Mouse (Mus musculus): Measurements from ENCODE around the gene Gm527. TPM values are rescaled to one million over a fixed set of nuclear protein-coding genes. Genes with fewer than 3 reads are reported as not detected.

The Gm527 gene
- polyA plus RNA-seq, 1 experiment from 2014 or later = 0.48 TPM

DNA sequence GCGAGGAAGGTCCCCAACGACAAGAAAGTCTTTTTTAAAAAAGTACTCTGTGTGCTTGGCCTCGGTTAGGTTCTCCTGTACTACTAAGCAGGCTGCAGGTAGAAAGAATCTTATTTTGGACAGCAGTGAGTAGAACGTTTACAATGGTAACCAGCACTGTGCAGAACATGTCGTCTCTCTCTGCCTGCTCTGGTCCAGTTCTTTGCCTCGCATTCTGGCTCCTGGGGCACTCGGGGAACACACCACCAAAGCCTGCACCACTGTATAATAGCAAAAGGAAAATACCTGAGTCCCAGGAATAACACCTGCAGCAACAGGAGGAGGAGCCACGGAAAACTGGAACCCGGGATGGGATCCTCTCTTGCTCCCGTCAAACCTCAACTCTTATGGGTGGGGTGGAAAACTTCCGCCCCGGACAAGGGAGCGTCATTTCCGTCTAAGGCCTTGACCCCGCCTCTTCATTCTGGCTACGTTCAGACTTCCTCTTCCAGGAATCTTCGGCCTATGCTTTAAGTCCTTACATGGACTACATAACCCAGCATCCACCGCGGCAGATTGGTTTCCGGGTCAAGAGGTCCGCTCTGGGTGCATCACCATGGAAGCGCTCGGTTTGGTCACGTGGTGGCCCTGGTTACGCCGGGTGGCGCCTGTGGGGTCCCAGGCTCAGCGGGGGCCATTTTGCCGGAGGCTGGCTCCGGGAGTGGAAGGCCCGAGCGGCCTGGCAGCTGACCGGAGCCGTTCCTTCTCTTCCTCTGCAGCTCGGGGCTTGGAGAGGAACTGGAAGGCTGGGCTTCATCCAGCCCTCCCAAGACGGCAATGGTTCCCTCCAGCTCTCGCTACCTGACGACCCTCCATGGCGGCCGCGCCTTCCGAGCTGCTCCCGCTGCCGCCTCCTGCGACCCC is 47.7 kb downstream of the Gm527 start, which contains the start of the genes Klhl28 and Togaram1:
Klhl28 (minus strand) TSS at position 411 of the 903 bp plus-strand sequence.
Togaram1 (plus strand) TSS at position 681 of the 903 bp plus-strand sequence.
- under 1% methylated on average over 45 of the region's 45 CpGs for WGBS
- peak; percentile 99 for ATAC-seq
- no peaks in the 10 kb centered on the region for H3K36me3 ChIP-seq (ENCODE audit: control insufficient read depth, insufficient read depth, low read length)

GRCm38 (mm10) chr12:64966101-64966631 is 48.5 kb downstream of the Gm527 start:
- peak overlapping the region; percentile 89 for H3K27ac ChIP-seq (ENCODE audit: low read length)
- no peaks in the 10 kb centered on the region for H3K9me3 ChIP-seq (ENCODE audit: control insufficient read depth, low read length)
- H3K36me3 ChIP-seq (ENCODE audit: control insufficient read depth, insufficient read depth, low read length) = no peaks in the 10 kb centered on the region
- H3K4me3 ChIP-seq (ENCODE audit: low read length) = peak overlapping the region; percentile 96
- H3K9ac ChIP-seq (ENCODE audit: low read depth, low read length) = peak overlapping the region; percentile 92
- peaks cover 13% of the 10 kb centered on the region for H3K4me1 ChIP-seq (ENCODE audit: control insufficient read depth, insufficient read depth, low read length)
- under 1% methylated on average over 44 of the region's 44 CpGs for WGBS
- no peaks in the 10 kb centered on the region for H3K27me3 ChIP-seq (replicated peaks; ENCODE audit: control insufficient read depth, insufficient read depth, low read length)
- H3K4me2 ChIP-seq (ENCODE audit: low read depth, low read length) = peak overlapping the region; percentile 90
- ATAC-seq = peak; percentile 30

More for the DNA sequence above, 47.7 kb downstream of the Gm527 start, which contains the start of the genes Klhl28 and Togaram1:
- Histone ChIP-seq H3K27me3 (replicated peaks; ENCODE audit: control insufficient read depth, insufficient read depth, low read length) (no peaks in the 10 kb centered on the region), H3K4me1 (ENCODE audit: control insufficient read depth, insufficient read depth, low read length) (peaks cover 7% of the 10 kb centered on the region; the same call in 1 of the 2 replicates), H3K9ac (ENCODE audit: low read depth, low read length) (peak within 1 kb of the TSS; percentile 92), H3K4me3 (ENCODE audit: low read length) (peak within 1 kb of the TSS; percentile 96), H3K9me3 (ENCODE audit: control insufficient read depth, low read length) (no peaks in the 10 kb centered on the region), H3K27ac (ENCODE audit: low read length) (peak within 1 kb of the TSS; percentile 89), H3K4me2 (ENCODE audit: low read depth, low read length) (peak within 1 kb of the TSS; percentile 90)

DNA sequence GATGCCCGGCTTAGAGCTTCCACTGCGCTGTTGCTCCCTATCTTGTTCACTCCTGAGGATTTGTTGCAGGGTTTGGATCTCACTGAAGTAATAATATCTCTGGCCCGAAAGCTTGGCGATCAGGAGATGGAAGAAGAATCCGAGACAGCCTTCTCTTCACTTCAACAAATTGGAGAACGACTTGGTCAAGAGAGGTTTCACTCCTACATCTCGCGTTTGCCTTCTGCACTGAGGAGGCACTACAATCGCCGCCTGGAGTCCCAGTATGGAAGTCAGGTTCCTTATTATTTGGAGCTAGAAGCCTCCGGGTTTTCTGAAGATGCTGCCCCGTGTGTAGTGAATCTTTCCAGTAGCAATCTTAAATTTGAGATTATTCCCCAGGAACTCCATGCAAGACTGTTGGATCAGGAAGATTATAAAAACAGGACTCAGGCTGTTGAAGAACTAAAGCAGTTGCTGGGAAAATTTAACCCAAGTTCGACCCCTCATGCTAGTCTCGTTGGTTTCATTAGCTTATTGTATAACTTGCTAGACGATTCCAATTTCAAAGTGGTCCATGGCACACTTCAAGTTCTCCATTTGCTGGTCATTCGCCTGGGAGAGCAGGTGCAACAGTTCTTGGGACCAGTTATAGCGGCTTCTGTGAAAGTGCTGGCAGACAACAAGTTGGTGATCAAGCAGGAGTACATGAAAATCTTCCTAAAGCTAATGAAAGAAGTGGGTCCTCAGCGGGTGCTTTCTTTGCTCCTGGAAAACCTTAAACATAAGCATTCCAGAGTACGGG is 49.1 kb downstream of the Gm527 start:
- WGBS = 3% methylated on average over 19 of the region's 19 CpGs
- Histone ChIP-seq H3K4me2 (ENCODE audit: low read depth, low read length) (peak overlapping the region; percentile 90), H3K4me1 (ENCODE audit: control insufficient read depth, insufficient read depth, low read length) (peaks cover 16% of the 10 kb centered on the region), H3K9ac (ENCODE audit: low read depth, low read length) (peak overlapping the region; percentile 92), H3K4me3 (ENCODE audit: low read length) (peak overlapping the region; percentile 96), H3K27ac (ENCODE audit: low read length) (peak overlapping the region; percentile 89), H3K27me3 (replicated peaks; ENCODE audit: control insufficient read depth, insufficient read depth, low read length) (no peaks in the 10 kb centered on the region), H3K36me3 (ENCODE audit: control insufficient read depth, insufficient read depth, low read length) (no peaks in the 10 kb centered on the region), H3K9me3 (ENCODE audit: control insufficient read depth, low read length) (no peaks in the 10 kb centered on the region)
- no peak for ATAC-seq

GRCm38 (mm10) chr12:64967470-64967869 is 49.8 kb downstream of the Gm527 start:
- H3K27ac ChIP-seq (ENCODE audit: low read length) = no peak overlapping the region
- no peaks in the 10 kb centered on the region for H3K27me3 ChIP-seq (replicated peaks; ENCODE audit: control insufficient read depth, insufficient read depth, low read length)
- 2% methylated on average over 9 of the region's 9 CpGs for WGBS
- H3K9me3 ChIP-seq (ENCODE audit: control insufficient read depth, low read length) = no peaks in the 10 kb centered on the region
- no peaks in the 10 kb centered on the region for H3K36me3 ChIP-seq (ENCODE audit: control insufficient read depth, insufficient read depth, low read length)
- peaks cover 16% of the 10 kb centered on the region for H3K4me1 ChIP-seq (ENCODE audit: control insufficient read depth, insufficient read depth, low read length)
- peak overlapping the region; percentile 92 for H3K9ac ChIP-seq (ENCODE audit: low read depth, low read length)
- ATAC-seq = no peak
- H3K4me2 ChIP-seq (ENCODE audit: low read depth, low read length) = peak overlapping the region; percentile 90
- peak overlapping the region; percentile 96 for H3K4me3 ChIP-seq (ENCODE audit: low read length)

- Histone ChIP-seq H3K4me3 (ENCODE audit: low read length) (peak overlapping the region; percentile 96), H3K4me2 (ENCODE audit: low read depth, low read length) (peak overlapping the region; percentile 90), H3K4me1 (ENCODE audit: control insufficient read depth, insufficient read depth, low read length) (peaks cover 16% of the 10 kb centered on the region), H3K27ac (ENCODE audit: low read length) (no peak overlapping the region), H3K36me3 (ENCODE audit: control insufficient read depth, insufficient read depth, low read length) (no peaks in the 10 kb centered on the region), H3K9me3 (ENCODE audit: control insufficient read depth, low read length) (no peaks in the 10 kb centered on the region), H3K9ac (ENCODE audit: low read depth, low read length) (peak overlapping the region; percentile 92; the same call in 1 of the 2 replicates), H3K27me3 (replicated peaks; ENCODE audit: control insufficient read depth, insufficient read depth, low read length) (no peaks in the 10 kb centered on the region)
- no peak for ATAC-seq
- 5% methylated on average over 2 of the region's 2 CpGs for WGBS
Observed at GRCm38 (mm10) chr12:64968067-64968466, 50.4 kb downstream of the Gm527 start.

DNA sequence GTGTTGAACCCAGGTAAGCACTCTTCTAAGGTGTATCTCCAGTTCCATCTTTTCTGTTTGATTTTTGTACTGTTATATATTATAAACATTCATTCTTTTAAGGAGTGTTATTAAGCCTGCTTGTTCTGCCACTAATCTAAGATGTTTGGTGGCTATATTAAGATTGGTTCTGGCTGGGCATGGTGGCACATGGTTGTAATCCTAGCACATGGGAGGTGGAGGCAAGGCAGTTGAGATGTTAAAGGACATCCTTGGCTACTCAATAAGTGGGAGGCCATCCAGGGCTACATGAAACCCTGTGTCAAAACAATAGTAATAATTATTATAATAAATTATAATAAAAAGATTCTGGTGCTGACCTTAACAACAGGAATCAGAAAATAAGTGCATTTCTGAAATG is 53.7 kb downstream of the Gm527 start:
- Histone ChIP-seq H3K27ac (ENCODE audit: low read length) (no peak overlapping the region), H3K4me3 (ENCODE audit: low read length) (no peak overlapping the region), H3K27me3 (replicated peaks; ENCODE audit: control insufficient read depth, insufficient read depth, low read length) (no peaks in the 10 kb centered on the region), H3K4me2 (ENCODE audit: low read depth, low read length) (no peak overlapping the region), H3K9me3 (ENCODE audit: control insufficient read depth, low read length) (no peaks in the 10 kb centered on the region), H3K4me1 (ENCODE audit: control insufficient read depth, insufficient read depth, low read length) (peaks cover 14% of the 10 kb centered on the region), H3K9ac (ENCODE audit: low read depth, low read length) (no peak overlapping the region), H3K36me3 (ENCODE audit: control insufficient read depth, insufficient read depth, low read length) (no peaks in the 10 kb centered on the region)
- no peak for ATAC-seq

DNA sequence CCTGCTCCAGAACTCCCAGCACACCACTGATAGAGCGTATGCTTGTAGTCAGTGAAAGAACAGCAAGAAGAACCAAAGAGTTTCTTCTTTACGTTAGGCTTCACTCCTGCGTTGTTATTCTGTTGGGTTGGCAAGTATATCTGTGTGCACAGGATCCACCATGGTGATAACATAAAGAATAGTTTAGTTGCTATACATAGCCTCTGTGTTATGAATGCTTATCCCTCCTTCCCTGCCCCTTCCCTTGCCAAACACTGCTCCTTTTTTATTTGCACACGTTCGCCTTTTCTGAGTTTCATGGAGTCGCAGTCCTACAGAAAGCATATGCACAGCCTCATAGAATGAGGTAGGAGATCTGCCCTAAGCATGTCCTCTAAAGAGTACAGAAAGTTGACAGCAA is 54.4 kb downstream of the Gm527 start:
- Histone ChIP-seq H3K27ac (ENCODE audit: low read length) (no peak overlapping the region), H3K4me1 (ENCODE audit: control insufficient read depth, insufficient read depth, low read length) (peaks cover 14% of the 10 kb centered on the region), H3K9me3 (ENCODE audit: control insufficient read depth, low read length) (no peaks in the 10 kb centered on the region), H3K4me2 (ENCODE audit: low read depth, low read length) (no peak overlapping the region), H3K36me3 (ENCODE audit: control insufficient read depth, insufficient read depth, low read length) (no peaks in the 10 kb centered on the region), H3K27me3 (replicated peaks; ENCODE audit: control insufficient read depth, insufficient read depth, low read length) (no peaks in the 10 kb centered on the region), H3K4me3 (ENCODE audit: low read length) (no peak overlapping the region), H3K9ac (ENCODE audit: low read depth, low read length) (no peak overlapping the region)
- WGBS = 67% methylated on average over 6 of the region's 6 CpGs
- no peak for ATAC-seq

Data from intestine, embryonic 16.5 days (tissue).